Mouse (Mus musculus): ENCODE measurements around the gene Gm20708. TPM values are rescaled to one million over a fixed set of nuclear protein-coding genes. Genes with fewer than 3 reads are reported as not detected.
A peak's percentile ranks its signal among the peaks of the same experiment; 100 is the strongest.
"Not testable (repeated sequence)": the region's sequence is repeated elsewhere in the genome, so short reads cannot be mapped to it uniquely, and the experiment has no call there.

The Gm20708 gene
- polyA plus RNA-seq, 1 experiment from 2014 or later = 0.45 TPM

GRCm38 (mm10) chr11:117810401-117811046 is 1.1 kb downstream of the Gm20708 start:
- Histone ChIP-seq H3K36me3 (replicated peaks) (peaks cover 76% of the 10 kb centered on the region), H3K9ac (peak overlapping the region; percentile 93), H3K9me3 (replicated peaks) (no peaks in the 10 kb centered on the region), H3K27ac (replicated peaks) (peak overlapping the region; percentile 91), H3K4me2 (peak overlapping the region; percentile 98), H3K4me1 (replicated peaks) (peaks cover 85% of the 10 kb centered on the region), H3K27me3 (no peaks in the 10 kb centered on the region), H3K4me3 (replicated peaks) (peak overlapping the region; percentile 86)
- peak; percentile 73 for ATAC-seq (ENCODE audit: insufficient read depth)
- WGBS (ENCODE audit: insufficient replicate concordance) = under 1% methylated on average over 21 of the region's 21 CpGs

GRCm38 (mm10) chr11:117813867-117814266 is 4.4 kb downstream of the Gm20708 start:
- Histone ChIP-seq H3K4me3 (replicated peaks) (no peak overlapping the region), H3K27me3 (no peaks in the 10 kb centered on the region), H3K9me3 (replicated peaks) (no peaks in the 10 kb centered on the region), H3K4me1 (replicated peaks) (peaks cover 82% of the 10 kb centered on the region), H3K9ac (no peak overlapping the region), H3K36me3 (replicated peaks) (peaks cover 78% of the 10 kb centered on the region), H3K27ac (replicated peaks) (peak overlapping the region; percentile 60), H3K4me2 (no peak overlapping the region)
- WGBS (ENCODE audit: insufficient replicate concordance) = 53% methylated on average over 5 of the region's 5 CpGs
- no peak for ATAC-seq (ENCODE audit: insufficient read depth)

GRCm38 (mm10) chr11:117814704-117815366 is 5.4 kb downstream of the Gm20708 start:
- H3K9ac ChIP-seq = no peak overlapping the region
- H3K4me1 ChIP-seq (replicated peaks) = peaks cover 72% of the 10 kb centered on the region
- no peak overlapping the region for H3K4me3 ChIP-seq (replicated peaks)
- no peak for ATAC-seq (ENCODE audit: insufficient read depth)
- H3K9me3 ChIP-seq (replicated peaks) = no peaks in the 10 kb centered on the region
- H3K27ac ChIP-seq (replicated peaks) = peak overlapping the region; percentile 60
- H3K36me3 ChIP-seq (replicated peaks) = peaks cover 88% of the 10 kb centered on the region
- no peak overlapping the region for H3K4me2 ChIP-seq
- no peaks in the 10 kb centered on the region for H3K27me3 ChIP-seq
- 71% methylated on average over 6 of the region's 6 CpGs for WGBS (ENCODE audit: insufficient replicate concordance)

- H3K9me3 ChIP-seq (replicated peaks); H3K4me2 ChIP-seq; ATAC-seq (ENCODE audit: insufficient read depth); H3K4me3 ChIP-seq (replicated peaks); H3K27me3 ChIP-seq; H3K9ac ChIP-seq: not testable (repeated sequence)
- Histone ChIP-seq H3K27ac (replicated peaks) (peak overlapping the region; percentile 45; the same call in 1 of the 2 replicates), H3K4me1 (replicated peaks) (peaks cover 68% of the 10 kb centered on the region), H3K36me3 (replicated peaks) (peaks cover 98% of the 10 kb centered on the region)
- 83% methylated on average over 9 of the region's 9 CpGs for WGBS (ENCODE audit: insufficient replicate concordance)
These were observed 6.4 kb downstream of the Gm20708 start for GRCm38 (mm10) chr11:117815850-117816249.

- H3K27me3 ChIP-seq = no peaks in the 10 kb centered on the region
- no peak overlapping the region for H3K4me3 ChIP-seq (replicated peaks)
- no peak for ATAC-seq (ENCODE audit: insufficient read depth)
- 0 out of 2 replicates have a peak overlapping the region, but pooled peaks have one; percentile 14 for H3K27ac ChIP-seq (replicated peaks)
- no peaks in the 10 kb centered on the region for H3K9me3 ChIP-seq (replicated peaks)
- 79% methylated on average over 13 of the region's 13 CpGs for WGBS (ENCODE audit: insufficient replicate concordance)
- peaks cover 68% of the 10 kb centered on the region for H3K4me1 ChIP-seq (replicated peaks)
- peaks cover 99% of the 10 kb centered on the region for H3K36me3 ChIP-seq (replicated peaks)
- H3K9ac ChIP-seq = no peak overlapping the region
- no peak overlapping the region for H3K4me2 ChIP-seq
These were observed 7.0 kb downstream of the Gm20708 start for GRCm38 (mm10) chr11:117816389-117816996.

- Histone ChIP-seq H3K27ac (replicated peaks) (no peak overlapping the region), H3K4me1 (replicated peaks) (peaks cover 69% of the 10 kb centered on the region), H3K9me3 (replicated peaks) (no peaks in the 10 kb centered on the region), H3K36me3 (replicated peaks) (peaks cover 99% of the 10 kb centered on the region), H3K4me2 (no peak overlapping the region), H3K4me3 (replicated peaks) (no peak overlapping the region), H3K9ac (no peak overlapping the region), H3K27me3 (no peaks in the 10 kb centered on the region)
- ATAC-seq (ENCODE audit: insufficient read depth) = no peak
- WGBS (ENCODE audit: insufficient replicate concordance) = 80% methylated on average over 8 of the region's 8 CpGs
These were observed 9.6 kb downstream of the Gm20708 start for GRCm38 (mm10) chr11:117819095-117819494.

- 94% methylated on average over 7 of the region's 7 CpGs for WGBS (ENCODE audit: insufficient replicate concordance)
- Histone ChIP-seq H3K4me1 (replicated peaks) (peaks cover 63% of the 10 kb centered on the region), H3K36me3 (replicated peaks) (peaks cover 91% of the 10 kb centered on the region), H3K4me2 (no peak overlapping the region), H3K27me3 (no peaks in the 10 kb centered on the region), H3K9me3 (replicated peaks) (no peaks in the 10 kb centered on the region), H3K9ac (no peak overlapping the region), H3K27ac (replicated peaks) (no peak overlapping the region; the same call in 1 of the 2 replicates), H3K4me3 (replicated peaks) (no peak overlapping the region)
- no peak for ATAC-seq (ENCODE audit: insufficient read depth)
These were observed 10.7 kb downstream of the Gm20708 start for GRCm38 (mm10) chr11:117820173-117820572.

GRCm38 (mm10) chr11:117821868-117822267 is 12.4 kb downstream of the Gm20708 start:
- ATAC-seq (ENCODE audit: insufficient read depth) = no peak
- Histone ChIP-seq H3K27ac (replicated peaks) (no peak overlapping the region), H3K9me3 (replicated peaks) (no peaks in the 10 kb centered on the region), H3K9ac (no peak overlapping the region), H3K27me3 (no peaks in the 10 kb centered on the region), H3K4me2 (no peak overlapping the region), H3K4me3 (replicated peaks) (no peak overlapping the region), H3K4me1 (replicated peaks) (peaks cover 65% of the 10 kb centered on the region), H3K36me3 (replicated peaks) (peaks cover 75% of the 10 kb centered on the region)
- 81% methylated on average over 9 of the region's 9 CpGs for WGBS (ENCODE audit: insufficient replicate concordance)

- WGBS (ENCODE audit: insufficient replicate concordance) = 83% methylated on average over 7 of the region's 7 CpGs
- Histone ChIP-seq H3K9ac (no peak overlapping the region), H3K4me2 (peak overlapping the region; percentile 90), H3K36me3 (replicated peaks) (peaks cover 66% of the 10 kb centered on the region), H3K4me1 (replicated peaks) (peaks cover 73% of the 10 kb centered on the region), H3K9me3 (replicated peaks) (no peaks in the 10 kb centered on the region), H3K27me3 (no peaks in the 10 kb centered on the region), H3K27ac (replicated peaks) (peak overlapping the region; percentile 8), H3K4me3 (replicated peaks) (no peak overlapping the region)
- no peak for ATAC-seq (ENCODE audit: insufficient read depth)
These were observed 13.3 kb downstream of the Gm20708 start for GRCm38 (mm10) chr11:117822728-117823241.

GRCm38 (mm10) chr11:117823411-117823810 is 13.9 kb downstream of the Gm20708 start:
- H3K4me2 ChIP-seq = peak overlapping the region; percentile 90
- H3K27ac ChIP-seq (replicated peaks) = no peak overlapping the region; the same call in 1 of the 2 replicates
- H3K4me1 ChIP-seq (replicated peaks) = peaks cover 78% of the 10 kb centered on the region
- 86% methylated on average over 6 of the region's 6 CpGs for WGBS (ENCODE audit: insufficient replicate concordance)
- no peak overlapping the region; the same call in 1 of the 2 replicates for H3K9ac ChIP-seq
- ATAC-seq (ENCODE audit: insufficient read depth) = no peak
- peak overlapping the region; percentile 84 for H3K4me3 ChIP-seq (replicated peaks)
- no peaks in the 10 kb centered on the region for H3K27me3 ChIP-seq
- peaks cover 60% of the 10 kb centered on the region for H3K36me3 ChIP-seq (replicated peaks)
- H3K9me3 ChIP-seq (replicated peaks) = no peaks in the 10 kb centered on the region
